Mouse (Mus musculus) spleen, adult 2 months (tissue): ENCODE measurements around the gene Gzmm.

Experiments used
- CTCF ChIP-seq: fragments of 200-500 bp; IDR thresholded peaks from 2 replicates; pipeline ENCODE4 v1.5.1; 2011; ENCODE audit warnings: mild to moderate bottlenecking, inconsistent platforms; ENCODE audit not compliant: insufficient read depth, insufficient read length, insufficient replicate concordance; ENCODE audit errors: extremely low read depth
- POLR2A ChIP-seq: fragments of 200-500 bp; IDR thresholded peaks from 2 replicates; pipeline ENCODE4 v1.6.1; 2011; ENCODE audit warnings: low read depth, low read length, inconsistent platforms

- TF ChIP-seq POLR2A, result no peak
- TF ChIP-seq CTCF, result no peak
Measured at GRCm38 (mm10) chr10:79668076-79668475, 20.7 kb upstream of the Gzmm start.
